Mouse (Mus musculus) ES-E14 (cell line): ENCODE measurements at regions not wholly inside any gene's neighbourhood (a gene's known extent, or its start where the extent isn't known, plus 50 kb on each side); places are given as distances from the start of the nearest gene placed in this dataset.

Experiments
- CHD2 ChIP-seq: IDR thresholded peaks from 2 replicates; pipeline ENCODE4 v1.6.1; 2014; ENCODE audit warnings: mild to moderate bottlenecking, low read depth, low read length, inconsistent platforms
- HCFC1 ChIP-seq: IDR thresholded peaks from 2 replicates; pipeline ENCODE4 v1.6.1; 2012; ENCODE audit warnings: low read length, inconsistent platforms, borderline replicate concordance; ENCODE audit not compliant: insufficient read depth
- MAFK ChIP-seq: IDR thresholded peaks from 2 replicates; pipeline ENCODE4 v1.6.1; 2014; ENCODE audit warnings: mild to moderate bottlenecking, low read depth, low read length, inconsistent platforms; ENCODE audit not compliant: insufficient read depth
- ZC3H11A ChIP-seq: IDR thresholded peaks from 2 replicates; pipeline ENCODE4 v1.6.1; 2012; ENCODE audit warnings: low read depth, mild to moderate bottlenecking, inconsistent platforms, low read length, borderline replicate concordance
- ZNF384 ChIP-seq: IDR thresholded peaks from 2 replicates; pipeline ENCODE4 v1.6.1; 2012; ENCODE audit warnings: low read depth, low read length, inconsistent platforms

GRCm38 (mm10) chr14:60506296-60506695 lies 127.5 kb upstream of the Spata13 start:
- no peak for TF ChIP-seq ZC3H11A
- no peak for TF ChIP-seq MAFK
- no peak for TF ChIP-seq ZNF384
- TF ChIP-seq CHD2 = no peak
- no peak for TF ChIP-seq HCFC1
